Mouse (Mus musculus): ENCODE measurements around the gene Arl5b.

Arl5b gene

DNA sequence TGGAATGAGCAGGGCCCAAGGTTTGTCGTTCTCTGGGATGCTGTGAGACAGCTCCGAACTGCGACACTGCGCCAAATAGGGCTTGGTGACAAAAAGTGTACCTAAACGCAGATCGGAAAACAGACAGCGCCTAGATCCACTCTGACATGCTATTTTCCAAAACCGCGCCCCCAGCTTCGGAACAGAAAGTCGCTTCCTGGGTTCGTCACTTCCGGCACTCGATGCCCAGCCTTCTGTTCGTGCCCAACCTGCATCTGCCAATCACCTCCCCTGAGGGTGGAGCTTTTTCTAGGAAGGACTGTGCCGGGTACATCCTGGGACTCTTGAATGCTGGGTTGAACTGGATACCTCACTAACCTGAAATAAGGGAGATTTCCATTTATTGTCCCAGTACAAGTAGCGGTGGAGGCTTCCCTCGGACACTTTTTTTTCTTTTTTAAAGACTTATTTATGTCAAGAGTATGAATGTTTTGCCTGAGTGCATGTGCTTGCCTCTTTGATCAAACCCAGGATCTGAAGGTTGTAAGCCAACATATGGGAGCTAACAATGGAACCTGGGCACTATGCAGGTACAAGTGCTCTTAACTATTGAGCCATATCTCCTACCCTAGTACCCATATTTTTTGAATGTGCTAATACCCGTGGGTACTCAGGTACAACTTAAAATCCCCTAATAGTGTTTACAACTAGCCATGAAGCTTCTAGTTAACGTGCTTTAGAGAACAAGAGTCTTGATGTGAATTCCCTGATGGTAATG lies at the start of gene Arl5b:
Arl5b (plus strand) TSS at position 279 of the 757 bp plus-strand sequence.
- peak; percentile 96 for DNase-seq (ENCODE audit: low read depth, low spot score)

DNA sequence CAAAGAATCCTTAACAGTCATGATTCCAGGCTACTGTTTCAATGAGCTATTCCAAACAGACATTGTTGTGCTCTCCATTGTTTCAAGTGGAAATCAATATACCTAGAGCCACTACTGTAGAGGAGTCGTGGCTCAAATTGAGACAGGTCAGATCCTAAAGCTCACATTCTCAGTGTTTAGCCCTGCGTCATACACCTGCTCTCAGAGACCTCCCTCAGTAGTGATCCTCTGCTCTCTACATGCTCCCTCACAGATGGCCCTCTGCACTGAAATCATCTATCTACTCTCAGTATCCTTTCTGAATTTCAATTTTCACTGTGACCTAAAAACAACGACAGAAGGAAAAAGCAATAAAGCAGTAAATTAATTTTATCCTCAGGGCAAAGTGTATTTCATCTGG lies 41.7 kb upstream of the Arl5b start:
- DNase-seq (ENCODE audit: low read depth, low spot score): no peak

DNA sequence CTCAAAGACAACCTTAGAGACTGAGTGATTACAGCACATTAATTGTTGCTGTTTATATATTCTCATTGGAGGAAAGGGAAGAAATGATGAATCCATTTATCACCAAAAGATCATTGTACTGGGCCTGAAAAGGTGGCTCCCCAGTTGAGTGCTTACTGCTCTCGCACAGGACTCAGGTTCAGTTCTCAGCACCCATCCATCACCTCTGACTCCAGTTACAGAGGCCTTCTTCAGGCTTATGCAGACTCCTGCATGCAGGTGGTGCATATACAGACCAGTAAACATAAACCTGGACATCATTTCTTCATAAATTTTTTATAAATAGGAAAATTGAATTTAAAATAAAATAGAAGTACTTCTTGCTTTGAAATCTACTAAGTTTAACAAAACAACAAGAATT lies 41.1 kb upstream of the Arl5b start:
- no peak for DNase-seq (ENCODE audit: low read depth, low spot score)

DNA sequence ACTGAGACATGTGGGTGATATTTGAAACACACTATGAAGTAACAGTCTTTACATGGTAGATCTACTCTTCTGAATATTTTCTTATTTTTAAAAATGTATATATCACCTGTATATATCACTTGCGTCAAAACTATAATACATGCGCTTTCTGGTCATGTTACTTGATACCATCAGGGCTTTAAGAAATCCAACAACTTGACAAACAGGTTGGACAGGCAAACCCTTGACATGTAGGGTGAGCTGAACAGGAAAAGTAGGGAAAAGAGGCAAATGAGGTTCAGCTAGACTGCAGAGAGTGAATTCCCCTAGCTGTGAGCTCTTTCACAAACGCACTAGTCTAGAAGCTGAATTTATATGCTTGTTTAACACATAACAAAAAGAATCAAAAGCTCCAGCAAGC lies 22.4 kb upstream of the Arl5b start:
- no peak for DNase-seq (ENCODE audit: low read depth, low spot score)

DNA sequence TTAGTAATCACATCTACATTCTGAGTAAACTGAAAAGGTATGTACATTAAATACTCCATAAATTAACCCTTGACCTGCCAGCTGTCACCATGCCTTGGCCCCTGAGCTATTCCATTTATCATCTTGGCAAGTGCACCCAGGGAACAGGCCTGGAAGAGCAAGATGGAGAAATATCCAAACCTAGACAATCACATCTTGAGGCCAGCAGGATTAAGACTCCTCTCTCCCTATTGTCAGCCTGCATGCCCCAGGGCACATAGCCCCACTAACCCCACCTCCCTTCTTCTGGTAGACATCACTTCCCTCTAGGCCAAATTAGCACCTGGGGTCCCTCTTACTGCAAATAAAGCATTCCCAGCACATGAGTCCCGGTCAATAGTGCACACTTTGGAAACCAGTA lies 21.4 kb upstream of the Arl5b start:
- no peak for DNase-seq (ENCODE audit: low read depth, low spot score)

DNA sequence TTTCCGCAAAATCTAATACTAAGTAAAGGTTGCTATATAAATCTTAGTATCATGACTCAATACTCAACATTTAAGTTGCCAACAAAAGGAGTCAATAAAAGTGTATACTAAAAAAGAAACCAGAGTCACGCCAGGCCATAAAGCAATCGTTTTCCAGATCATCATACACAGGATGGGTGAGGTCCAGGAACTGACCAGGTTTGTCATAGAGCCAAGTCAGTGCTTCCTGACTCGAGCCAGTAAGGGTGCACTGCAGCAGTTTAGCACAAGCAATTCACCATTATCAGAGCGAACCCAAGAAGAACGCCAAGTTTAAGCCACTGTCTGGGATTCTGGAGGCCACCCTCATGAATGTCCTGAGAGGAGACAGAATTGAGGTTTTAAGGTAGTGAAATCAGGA lies 10.5 kb upstream of the Arl5b start:
- no peak for DNase-seq (ENCODE audit: low read depth, low spot score)

DNA sequence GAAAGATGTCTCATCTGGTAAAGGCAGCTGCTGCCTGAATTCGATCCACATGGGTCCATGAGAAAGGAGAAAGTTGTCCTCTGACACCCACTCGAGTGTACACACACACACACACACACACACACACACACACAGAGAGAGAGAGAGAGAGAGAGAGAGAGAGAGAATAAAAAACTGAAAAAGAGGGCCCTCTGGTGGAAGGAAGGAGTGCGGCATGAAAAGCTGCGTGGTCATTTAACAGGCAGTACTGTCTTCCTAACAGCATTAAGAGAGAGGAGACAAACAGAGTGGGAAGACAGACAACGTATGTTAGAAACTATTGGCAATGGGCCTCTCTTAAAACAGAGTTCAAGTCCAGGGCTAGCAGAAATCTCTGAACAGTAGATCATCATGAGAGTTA lies 8.9 kb upstream of the Arl5b start:
- DNase-seq (ENCODE audit: low read depth, low spot score): peak; percentile 50

DNA sequence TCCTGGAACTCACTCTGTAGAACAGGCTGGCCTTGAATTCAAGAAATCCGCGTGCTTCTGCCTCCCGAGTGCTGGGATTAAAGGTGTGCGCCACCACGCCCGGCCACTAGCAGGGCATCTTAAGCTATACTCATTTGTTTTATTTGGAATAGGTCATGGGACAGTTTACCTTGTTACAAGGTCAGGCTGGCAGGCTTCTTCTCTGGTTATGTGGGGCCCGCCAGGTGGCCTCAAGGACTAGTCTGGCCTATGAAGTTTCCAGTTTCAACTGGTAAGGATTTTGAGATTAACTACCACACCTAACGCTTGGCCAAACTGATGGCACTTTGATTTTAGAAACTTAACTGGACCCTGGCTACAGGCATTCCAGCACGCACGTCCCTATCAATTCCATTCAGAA lies 5.3 kb downstream of the Arl5b start:
- DNase-seq (ENCODE audit: low read depth, low spot score): no peak

DNA sequence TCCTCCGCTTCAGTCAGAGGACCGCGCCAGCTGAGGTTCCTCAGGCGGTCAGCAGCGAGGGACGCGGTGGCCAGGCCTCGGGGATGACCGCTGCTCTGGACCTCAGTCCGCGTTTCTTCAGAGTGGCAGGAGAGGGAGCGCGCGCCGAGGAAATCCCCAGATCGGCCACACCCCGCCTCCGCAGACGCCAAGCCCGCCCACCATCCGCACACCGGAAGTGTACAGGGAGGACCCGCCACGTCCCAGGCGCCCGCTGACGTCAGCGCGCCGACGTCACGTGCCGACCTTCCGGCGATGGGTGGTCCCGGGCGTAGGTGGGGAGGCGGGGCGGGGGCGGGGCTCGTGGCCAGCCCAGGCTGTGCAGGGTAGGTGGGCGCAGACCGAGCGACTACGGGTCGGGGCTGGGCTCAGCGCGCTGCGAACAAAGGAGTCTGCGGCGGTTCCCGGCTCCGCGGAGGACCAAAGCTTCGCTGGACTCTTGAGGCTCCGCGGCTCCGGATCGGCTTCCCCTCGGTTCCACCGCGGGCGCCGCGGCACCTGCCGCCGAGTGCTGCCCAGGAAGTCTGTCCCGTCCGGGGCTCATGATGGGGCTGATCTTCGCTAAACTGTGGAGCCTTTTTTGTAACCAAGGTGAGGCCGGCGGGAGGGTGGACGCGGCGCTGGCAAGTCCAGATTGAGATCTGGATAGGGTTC lies 5.9 kb downstream of the Arl5b start, which contains the start of gene Nsun6:
Nsun6 (minus strand) TSS at position 125 of the 693 bp plus-strand sequence.
- DNase-seq (ENCODE audit: low read depth, low spot score): peak; percentile 99

DNA sequence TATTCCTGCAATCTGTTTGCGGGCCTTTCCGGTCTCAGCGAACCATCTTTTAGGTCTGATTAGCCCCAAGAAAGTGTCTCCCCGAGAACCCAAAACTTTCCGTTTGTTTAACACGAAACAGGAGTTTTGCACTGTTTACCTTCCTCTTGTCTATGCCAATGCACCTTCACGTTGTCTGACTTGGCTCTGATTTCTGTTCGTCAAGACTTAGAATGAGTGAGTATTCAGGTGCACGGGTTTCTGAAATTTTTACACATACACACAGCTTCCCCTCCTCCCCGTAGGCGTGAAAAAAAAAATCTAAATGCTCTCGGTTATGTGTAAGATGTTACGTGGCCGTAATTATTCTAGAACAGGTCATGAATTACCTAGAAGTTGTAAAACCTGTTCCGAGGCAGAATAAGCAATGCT lies 6.6 kb downstream of the Arl5b start:
- peak; percentile 62 for DNase-seq (ENCODE audit: low read depth, low spot score)

DNA sequence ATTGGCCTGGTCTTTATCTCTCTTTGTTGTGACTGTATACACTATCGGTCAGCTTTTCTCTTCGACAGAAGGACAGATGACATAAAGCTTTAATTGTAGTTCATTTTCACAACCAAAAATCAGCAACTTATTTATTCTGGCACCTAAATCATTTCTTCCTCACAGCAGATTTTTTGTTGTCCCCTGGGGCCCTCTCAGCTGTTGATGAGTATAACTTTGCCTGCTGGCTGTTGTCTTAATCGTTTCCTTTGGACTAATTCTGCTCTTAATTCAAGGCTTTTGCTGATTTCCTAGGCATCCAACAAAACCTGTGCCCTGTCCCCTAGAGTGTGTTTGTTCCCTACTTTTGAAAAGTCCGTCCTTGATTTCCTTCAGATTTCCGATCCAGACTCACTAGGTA lies 9.0 kb downstream of the Arl5b start:
- no peak for DNase-seq (ENCODE audit: low read depth, low spot score)

DNA sequence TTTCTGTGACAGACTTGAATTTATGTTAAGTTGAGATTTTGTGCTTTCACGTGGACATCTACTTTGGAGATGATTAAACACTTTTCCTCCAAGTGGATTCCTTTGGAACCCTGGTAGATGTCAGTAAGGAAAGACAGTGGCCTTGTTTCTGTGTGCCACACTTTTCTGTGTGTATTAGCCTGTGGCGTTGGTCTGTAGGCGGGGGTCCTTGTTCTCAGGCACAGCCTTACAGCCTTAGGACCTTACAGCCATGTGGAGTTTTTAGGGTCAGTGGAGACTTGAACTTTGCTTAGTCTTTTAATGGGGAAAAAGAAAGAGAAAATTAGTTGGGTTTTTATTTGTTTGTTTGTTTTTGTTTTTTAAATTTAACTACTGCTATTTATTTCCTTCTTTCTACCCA lies 11.7 kb downstream of the Arl5b start:
- no peak for DNase-seq (ENCODE audit: low read depth, low spot score)

DNA sequence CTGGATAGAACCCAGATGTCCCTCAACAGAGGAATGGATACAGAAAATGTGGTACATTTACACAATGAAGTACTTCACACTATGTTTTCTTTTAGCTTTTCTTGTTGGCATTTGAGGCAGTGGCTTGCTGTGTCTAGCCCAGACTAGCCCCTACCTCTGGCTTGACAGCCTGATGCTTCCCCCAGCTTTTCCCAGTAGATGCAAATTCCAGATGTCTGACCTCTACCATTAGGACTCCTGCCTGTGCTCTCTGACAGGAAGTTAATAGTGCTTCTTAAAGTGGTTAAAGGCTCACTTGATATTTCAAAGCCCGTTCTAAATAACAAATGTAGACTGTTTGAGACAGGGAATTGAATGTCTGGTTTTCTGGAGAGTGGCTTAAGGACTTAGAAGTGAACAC lies 14.6 kb downstream of the Arl5b start:
- DNase-seq (ENCODE audit: low read depth, low spot score): no peak

DNA sequence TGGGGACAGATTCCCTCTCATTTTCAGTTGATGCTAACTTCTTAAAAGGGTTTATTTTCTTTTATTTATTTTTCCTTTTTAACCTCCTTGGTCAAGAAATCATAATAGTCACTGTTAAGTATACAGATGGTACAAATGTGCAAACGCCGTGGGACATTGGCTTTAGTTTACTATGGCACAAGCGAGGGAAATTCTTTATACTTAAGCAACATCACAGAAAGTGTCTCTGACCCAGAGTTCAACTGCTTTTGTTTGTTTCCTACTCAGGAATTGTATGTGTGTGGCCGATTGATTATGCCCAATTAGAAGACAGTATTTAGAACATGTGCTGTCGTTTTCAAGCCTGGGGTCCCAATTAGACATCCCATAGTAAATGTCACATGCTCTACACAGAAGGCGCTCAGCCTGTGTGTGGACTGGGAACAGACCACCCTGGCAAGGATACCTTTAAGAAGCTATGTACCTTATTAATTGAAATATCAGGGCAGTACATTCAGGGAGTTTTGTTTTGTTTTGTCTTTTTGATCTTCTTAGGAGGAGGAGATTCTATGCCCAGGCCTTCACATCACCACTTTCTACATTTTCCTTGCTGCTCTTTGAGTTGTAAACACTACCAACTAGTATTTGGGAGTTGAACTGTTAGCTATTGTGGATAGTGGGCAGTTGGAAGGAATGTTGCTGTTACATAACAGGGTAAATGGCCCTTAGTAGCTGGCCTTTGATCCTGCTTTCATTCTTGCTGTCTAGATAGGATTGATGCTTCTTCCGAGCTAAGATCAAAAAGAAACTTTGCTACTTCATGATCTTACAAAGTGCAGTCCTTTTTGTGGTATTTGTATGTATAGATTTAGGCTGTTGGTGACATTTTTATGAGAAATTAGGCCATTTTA lies 15.4 kb downstream of the Arl5b start:
- DNase-seq (ENCODE audit: low read depth, low spot score): no peak

DNA sequence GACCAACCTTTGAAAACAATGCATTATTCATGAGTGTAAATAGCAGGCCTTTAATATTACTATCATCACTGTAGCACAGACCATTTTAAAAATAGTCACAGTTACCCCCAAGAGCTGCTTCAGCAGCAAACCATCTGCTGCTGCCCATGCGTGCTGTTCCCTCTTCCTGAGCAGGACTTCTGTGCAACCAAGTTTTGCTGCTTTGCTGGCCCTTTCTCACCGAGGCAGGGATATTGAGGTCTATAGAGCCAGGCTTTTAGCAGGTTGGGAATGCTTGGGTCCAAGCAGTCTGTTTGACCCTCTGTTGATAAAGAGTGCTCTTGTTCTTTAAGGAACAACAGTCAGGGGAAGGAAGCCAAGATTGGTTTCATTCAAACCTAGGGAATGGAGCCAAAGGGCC lies 16.3 kb downstream of the Arl5b start:
- no peak for DNase-seq (ENCODE audit: low read depth, low spot score)

DNA sequence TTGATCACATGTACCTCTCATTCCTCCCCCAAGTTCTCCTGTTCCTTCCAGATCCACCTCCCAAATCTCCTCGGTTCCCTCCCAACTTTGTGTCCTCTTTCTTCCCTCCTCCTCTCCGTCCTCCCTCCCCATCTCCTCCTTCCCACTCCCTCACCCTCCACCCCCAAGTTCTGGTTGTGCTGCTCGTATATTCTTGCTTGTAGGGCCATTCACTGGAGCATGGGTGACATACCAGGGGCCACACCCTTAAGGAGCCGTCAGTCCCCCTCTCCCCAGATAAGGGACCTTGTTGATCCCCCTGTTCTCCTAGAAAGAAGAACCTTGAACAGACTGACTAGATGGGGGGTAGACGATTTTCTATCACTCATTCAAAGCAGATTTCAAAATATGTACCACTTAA lies 17.9 kb downstream of the Arl5b start:
- DNase-seq (ENCODE audit: low read depth, low spot score): no peak

DNA sequence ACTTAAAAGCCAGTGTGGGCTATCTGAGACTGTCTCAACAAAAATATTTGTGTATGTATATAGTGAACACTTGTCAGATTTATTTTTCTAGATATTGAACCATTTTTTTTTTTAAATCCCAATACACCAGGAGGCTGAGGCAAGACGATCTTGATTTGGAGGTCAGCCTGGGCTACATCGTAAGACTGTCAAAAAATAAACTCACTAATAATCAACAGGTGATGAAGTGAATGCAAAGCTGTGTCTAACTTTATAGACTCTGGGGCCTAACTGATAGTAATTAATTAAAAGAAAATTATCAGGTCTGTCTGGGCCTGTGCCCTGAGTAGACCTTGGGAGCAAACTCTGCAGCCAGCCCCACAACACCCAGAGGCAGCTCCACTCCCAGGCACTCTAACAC lies 34.5 kb downstream of the Arl5b start:
- DNase-seq (ENCODE audit: low read depth, low spot score): no peak

DNA sequence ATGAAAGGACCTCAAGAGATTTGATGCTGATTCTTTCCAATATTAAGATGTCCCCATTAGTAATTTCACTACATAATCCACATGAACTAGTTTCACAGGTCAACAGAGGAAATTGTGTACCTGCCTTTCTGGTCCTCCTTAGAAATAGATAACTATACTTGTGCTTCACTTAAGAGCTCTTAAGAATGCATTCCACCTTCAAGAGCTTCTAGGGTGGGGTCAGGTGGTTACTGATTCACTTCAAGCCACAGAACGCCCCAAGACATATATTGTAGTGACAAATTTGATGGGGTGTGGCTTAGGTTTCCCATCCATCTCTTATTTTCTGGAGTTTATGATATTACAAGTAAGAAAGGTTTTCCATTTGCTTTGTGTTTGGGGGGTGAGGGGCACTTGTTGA lies 38.1 kb downstream of the Arl5b start:
- no peak for DNase-seq (ENCODE audit: low read depth, low spot score)

DNA sequence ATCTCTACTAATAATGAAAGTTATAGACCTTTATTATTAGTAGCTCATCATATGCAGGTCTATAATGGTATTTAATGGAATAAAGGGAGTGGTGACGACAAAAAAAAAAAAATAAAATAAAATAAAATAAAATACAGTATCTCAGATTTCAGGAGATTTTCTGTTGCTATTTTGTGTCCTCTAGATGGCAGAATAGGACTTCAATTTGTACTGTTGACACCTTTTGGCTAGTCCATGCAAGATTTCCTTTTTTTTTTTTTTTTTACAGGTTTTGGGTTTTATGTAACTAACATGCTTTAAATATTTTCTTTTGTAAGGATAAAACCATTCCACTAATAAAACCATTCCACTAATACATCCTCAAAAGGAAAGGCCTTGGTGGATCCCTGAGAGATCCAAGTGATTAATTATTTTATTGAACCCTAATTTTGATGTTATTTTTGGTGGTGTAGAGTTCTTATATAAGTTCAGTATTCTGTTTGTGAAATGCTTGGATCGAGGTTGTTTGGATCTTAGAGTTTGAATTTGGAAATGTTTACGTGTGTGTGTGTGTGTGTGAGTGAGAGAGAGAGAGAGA lies 47.4 kb downstream of the Arl5b start:
- DNase-seq (ENCODE audit: low read depth, low spot score): no peak

DNA sequence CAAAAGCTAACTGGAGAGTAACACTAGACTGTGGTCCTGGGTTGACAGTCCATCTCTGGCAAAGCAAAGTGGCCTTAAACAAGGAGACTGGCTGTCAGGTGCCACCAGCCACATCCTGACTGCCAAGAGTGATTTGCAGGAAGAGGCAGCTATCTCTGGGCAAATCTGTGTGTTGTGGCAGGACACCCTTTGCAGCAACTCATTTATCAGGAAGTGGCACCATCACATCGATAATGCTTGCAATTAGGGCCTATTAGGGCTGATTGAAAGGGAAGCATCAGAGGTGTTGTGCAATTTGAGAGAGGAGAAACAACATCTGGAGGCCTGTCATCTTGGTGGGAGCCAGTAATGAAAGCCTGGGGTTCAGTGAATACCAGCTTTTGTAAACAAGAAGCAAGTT lies 55.2 kb downstream of the Arl5b start:
- DNase-seq (ENCODE audit: low read depth, low spot score): no peak

DNA sequence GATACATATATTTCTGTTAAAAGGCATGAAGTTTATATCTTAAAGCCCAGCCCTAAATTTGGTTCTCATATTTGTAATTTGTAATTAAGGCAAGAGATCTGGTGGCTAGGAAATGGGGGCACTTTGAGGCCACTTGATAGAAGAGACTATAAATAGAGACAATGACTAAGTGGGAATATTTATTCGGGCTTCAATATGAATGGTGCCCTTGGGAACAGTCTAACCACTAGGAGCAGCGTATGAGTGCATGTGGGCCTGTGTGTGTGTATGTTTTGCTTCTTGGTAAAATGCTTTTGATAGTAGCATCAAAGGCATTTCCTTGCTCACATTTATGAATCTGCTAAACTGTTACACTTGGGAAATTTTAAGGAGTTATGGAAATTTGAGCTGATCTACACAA lies 62.1 kb downstream of the Arl5b start:
- DNase-seq (ENCODE audit: low read depth, low spot score): no peak
